Mouse (Mus musculus) forebrain, embryonic 11.5 days (tissue): Measurements from ENCODE around the gene H3f3a. TPM values are rescaled to one million over a fixed set of nuclear protein-coding genes. Genes with fewer than 3 reads are reported as not detected.
"Not testable (repeated sequence)": the region's sequence is repeated elsewhere in the genome, so short reads cannot be mapped to it uniquely, and the experiment has no call there.

ENCODE experiments used
- ATAC-seq: fragments of 200-750 bp; cut with Nextera tagmentation; replicated peaks from 2 replicates; pipeline ENCODE4 v1.8.0; 2017; ENCODE audit warnings: moderate TSS enrichment; ENCODE audit not compliant: low FRiP score
- DNase-seq: peaks from one replicate; pipeline ENCODE4 v3.0.0-alpha.2; 2017; ENCODE audit warnings: low spot score
- H3K27ac ChIP-seq: fragments of 300-500 bp; sonication (generic); 2 replicates; pipeline ENCODE4 v1.5.1; 2014; ENCODE audit warnings: low read depth, low read length
- H3K27me3 ChIP-seq: fragments of 300-500 bp; sonication (generic); 2 replicates; pipeline ENCODE4 v1.6.1; 2014; ENCODE audit warnings: mild to moderate bottlenecking, low read length, mixed read lengths; ENCODE audit not compliant: control insufficient read depth, insufficient read depth
- H3K36me3 ChIP-seq: fragments of 300-500 bp; sonication (generic); 2 replicates; pipeline ENCODE4 v1.6.1; 2014; ENCODE audit warnings: mild to moderate bottlenecking, low read length, moderate library complexity, mixed read lengths; ENCODE audit not compliant: control insufficient read depth, insufficient read depth
- H3K4me1 ChIP-seq: fragments of 300-500 bp; sonication (generic); replicated peaks from 2 replicates; pipeline ENCODE4 v1.6.1; 2014; ENCODE audit warnings: low read length, mixed read lengths; ENCODE audit not compliant: control insufficient read depth, insufficient read depth
- H3K4me2 ChIP-seq: fragments of 300-500 bp; sonication (generic); 2 replicates; pipeline ENCODE4 v1.6.1; 2014; ENCODE audit warnings: low read depth, mild to moderate bottlenecking, low read length, moderate library complexity, mixed read lengths; ENCODE audit not compliant: severe bottlenecking
- H3K4me3 ChIP-seq: fragments of 300-500 bp; sonication (generic); 2 replicates; pipeline ENCODE4 v1.5.1; 2014; ENCODE audit warnings: low read depth, low read length
- H3K9ac ChIP-seq: fragments of 300-500 bp; sonication (generic); 2 replicates; pipeline ENCODE4 v1.6.1; 2014; ENCODE audit warnings: low read length
- H3K9me3 ChIP-seq: fragments of 300-500 bp; sonication (generic); 2 replicates; pipeline ENCODE4 v1.6.1; 2016; ENCODE audit warnings: low read length, mixed read lengths; ENCODE audit not compliant: control insufficient read depth
- WGBS: fragments of 180-500 bp; shearing (Covaris S2); extraction: QIAGEN DNeasy Blood & Tissue Kit; methylation state at CpG from one replicate; pipeline ENCODE4 v1.1.7; 2014; 5-methylcytosine and 5-hydroxymethylcytosine counted together
- polyA plus RNA-seq: library from polyadenylated mRNA; unstranded; fragments of >200 nt; fragmentation: Nextera tagmentation; extraction: Ambion mirVana; gene quantifications from 2 replicates; pipeline ENCODE4 v1.2.1, GENCODE M21; 2014

H3f3a gene
- polyA plus RNA-seq, 1 experiment from 2014 or later = 3,206 TPM

GRCm38 (mm10) chr1:180841561-180842300 is 28.0 kb upstream of the H3f3a start:
- no peak overlapping the region for H3K27ac ChIP-seq
- ATAC-seq (no peak), DNase-seq (no peak)
- WGBS = 84% methylated on average over 8 of the region's 8 CpGs
- no peak overlapping the region for H3K4me3 ChIP-seq
- H3K4me1 ChIP-seq = no peaks in the 10 kb centered on the region
- H3K9me3 ChIP-seq = no peaks in the 10 kb centered on the region
- H3K4me2 ChIP-seq = no peak overlapping the region
- H3K27me3 ChIP-seq = no peaks in the 10 kb centered on the region
- no peaks in the 10 kb centered on the region for H3K36me3 ChIP-seq
- H3K9ac ChIP-seq = no peak overlapping the region

DNA sequence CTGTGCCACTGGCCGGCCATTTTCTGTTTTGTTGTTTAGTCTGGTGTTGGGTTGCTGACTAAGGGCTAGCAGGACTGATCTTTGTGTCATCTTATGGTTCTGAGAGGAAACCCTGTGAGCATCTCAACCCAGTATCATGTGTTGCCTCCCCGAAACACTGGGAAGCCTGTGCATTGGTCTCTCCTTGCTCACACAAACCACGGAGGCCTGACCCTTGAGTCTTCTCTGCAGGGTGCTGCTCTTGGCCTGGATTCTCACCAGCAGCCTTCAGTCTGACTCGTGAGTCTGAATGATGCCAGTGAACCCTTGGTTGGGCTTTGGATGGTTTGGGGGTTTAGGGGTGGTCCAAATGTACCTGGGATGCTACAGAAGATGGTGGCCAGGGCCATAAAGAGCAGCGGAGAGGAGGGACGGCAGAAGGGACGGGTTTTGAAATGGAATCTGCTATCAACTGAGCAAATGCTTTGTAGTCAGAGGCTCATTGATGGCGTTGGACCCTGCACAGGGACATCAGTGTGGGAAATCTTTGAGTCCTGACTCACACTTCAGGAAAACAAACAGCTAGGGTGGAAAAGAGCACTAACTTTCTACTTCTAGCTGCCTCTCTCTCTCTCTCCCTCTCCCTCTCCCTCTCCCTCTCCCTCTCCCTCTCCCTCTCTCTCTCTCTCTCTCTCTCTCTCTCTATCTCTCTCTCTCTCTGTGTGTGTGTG is 25.6 kb upstream of the H3f3a start:
- H3K4me3 ChIP-seq = no peak overlapping the region
- 75% methylated on average over 8 of the region's 8 CpGs for WGBS
- H3K36me3 ChIP-seq = no peaks in the 10 kb centered on the region
- H3K27ac ChIP-seq = no peak overlapping the region
- H3K4me1 ChIP-seq = no peaks in the 10 kb centered on the region
- no peaks in the 10 kb centered on the region for H3K9me3 ChIP-seq
- DNase-seq = no peak
- H3K27me3 ChIP-seq = no peaks in the 10 kb centered on the region
- H3K9ac ChIP-seq = no peak overlapping the region
- no peak overlapping the region for H3K4me2 ChIP-seq
- no peak for ATAC-seq

DNA sequence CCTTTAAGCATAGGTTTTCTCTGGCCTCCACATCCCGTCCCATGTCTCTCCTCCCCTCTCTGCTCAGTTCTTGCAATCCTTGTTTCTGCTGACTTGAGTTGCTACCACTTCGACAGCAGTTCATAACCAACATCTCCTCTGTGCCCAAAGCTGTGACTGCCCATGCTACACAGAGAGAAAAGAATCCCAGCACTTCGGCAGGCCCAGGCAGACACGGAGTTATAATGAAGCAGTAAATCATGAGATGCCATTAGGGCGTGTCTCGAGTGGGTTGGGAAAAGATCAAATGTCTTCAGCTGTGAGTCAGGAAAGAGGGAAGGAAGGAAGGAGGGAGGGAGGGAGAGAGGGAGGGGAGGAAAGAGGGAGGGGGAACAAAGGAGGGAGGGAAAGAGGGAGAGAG is 24.3 kb upstream of the H3f3a start:
- ATAC-seq = no peak
- DNase-seq = no peak
- Histone ChIP-seq H3K4me2 (no peak overlapping the region), H3K9me3 (no peaks in the 10 kb centered on the region), H3K4me3 (no peak overlapping the region), H3K36me3 (no peaks in the 10 kb centered on the region), H3K27ac (no peak overlapping the region), H3K4me1 (no peaks in the 10 kb centered on the region), H3K27me3 (no peaks in the 10 kb centered on the region), H3K9ac (no peak overlapping the region)
- WGBS = 67% methylated on average over 6 of the region's 6 CpGs

DNA sequence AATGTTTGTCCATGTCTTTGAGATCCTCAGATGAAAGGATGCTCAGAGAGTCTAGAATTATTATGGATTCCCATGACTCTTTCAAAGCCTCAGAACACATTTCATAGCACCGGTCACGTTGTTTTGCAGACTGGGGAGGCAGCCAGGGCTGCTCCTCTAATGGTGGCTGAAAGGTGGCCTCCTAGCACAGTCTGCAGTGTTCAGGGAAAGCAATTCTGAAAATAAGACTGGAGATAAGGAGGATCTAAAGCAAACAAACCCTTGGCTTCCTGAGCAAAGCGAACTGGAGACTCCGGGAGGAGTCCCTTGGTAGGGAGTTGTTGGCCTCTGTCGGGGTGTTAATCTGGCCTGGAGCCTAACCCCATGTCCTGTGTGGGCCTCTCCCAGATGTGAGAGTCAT is 23.4 kb upstream of the H3f3a start:
- H3K27ac ChIP-seq = no peak overlapping the region
- no peaks in the 10 kb centered on the region for H3K4me1 ChIP-seq
- no peak overlapping the region for H3K9ac ChIP-seq
- no peak overlapping the region for H3K4me2 ChIP-seq
- DNase-seq = no peak
- H3K9me3 ChIP-seq = no peaks in the 10 kb centered on the region
- H3K27me3 ChIP-seq = no peaks in the 10 kb centered on the region
- H3K36me3 ChIP-seq = no peaks in the 10 kb centered on the region
- no peak overlapping the region for H3K4me3 ChIP-seq
- WGBS = 95% methylated on average over 5 of the region's 5 CpGs
- no peak for ATAC-seq

- H3K36me3 ChIP-seq, DNase-seq, H3K4me3 ChIP-seq, ATAC-seq, H3K27me3 ChIP-seq, H3K27ac ChIP-seq, H3K9ac ChIP-seq, H3K4me1 ChIP-seq, H3K9me3 ChIP-seq, H3K4me2 ChIP-seq: not testable (repeated sequence)
- WGBS = 97% methylated on average over 5 of the region's 8 CpGs
Observed at GRCm38 (mm10) chr1:180836467-180836866, 22.7 kb upstream of the H3f3a start.

DNA sequence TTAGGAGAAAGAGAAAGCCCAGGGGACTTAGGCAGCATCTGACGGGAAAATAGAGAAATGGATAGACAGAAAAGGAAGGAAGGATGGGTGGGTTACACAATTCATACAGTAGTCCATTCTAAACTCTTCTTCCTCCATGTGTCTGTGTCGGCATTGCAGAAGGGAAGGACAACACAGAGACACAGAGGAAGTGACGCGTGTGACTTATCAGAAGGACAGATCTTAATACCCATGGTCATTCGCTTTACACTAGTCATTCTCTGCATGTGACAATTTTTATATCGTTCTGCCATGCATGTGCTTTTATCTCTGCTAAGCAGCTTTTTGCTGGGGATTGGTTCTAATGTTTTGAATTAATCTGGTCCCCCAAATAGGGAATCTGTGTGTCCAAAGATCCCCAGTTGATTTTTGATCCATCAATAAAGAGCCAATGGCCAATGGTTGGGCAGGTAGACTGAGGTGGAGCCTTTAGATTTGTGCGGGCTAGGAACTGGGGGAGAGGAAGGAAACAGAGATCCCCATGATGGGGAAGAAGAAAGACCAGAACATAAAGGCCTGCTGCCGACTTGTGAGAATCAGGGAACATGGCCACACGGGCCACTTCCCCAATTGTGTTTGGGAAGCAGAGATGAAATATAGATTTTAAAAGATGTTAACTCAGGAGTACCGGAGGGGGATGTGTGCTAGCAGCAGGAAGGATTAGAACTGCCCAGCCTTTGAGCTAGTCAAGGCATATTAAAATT is 21.7 kb upstream of the H3f3a start:
- no peak overlapping the region for H3K9ac ChIP-seq
- no peak for DNase-seq
- no peak overlapping the region for H3K4me2 ChIP-seq
- H3K27ac ChIP-seq = no peak overlapping the region
- H3K27me3 ChIP-seq = no peaks in the 10 kb centered on the region
- H3K9me3 ChIP-seq = no peaks in the 10 kb centered on the region
- no peak for ATAC-seq
- no peak overlapping the region for H3K4me3 ChIP-seq
- no peaks in the 10 kb centered on the region for H3K36me3 ChIP-seq
- WGBS = 87% methylated on average over 10 of the region's 10 CpGs
- no peaks in the 10 kb centered on the region for H3K4me1 ChIP-seq

DNA sequence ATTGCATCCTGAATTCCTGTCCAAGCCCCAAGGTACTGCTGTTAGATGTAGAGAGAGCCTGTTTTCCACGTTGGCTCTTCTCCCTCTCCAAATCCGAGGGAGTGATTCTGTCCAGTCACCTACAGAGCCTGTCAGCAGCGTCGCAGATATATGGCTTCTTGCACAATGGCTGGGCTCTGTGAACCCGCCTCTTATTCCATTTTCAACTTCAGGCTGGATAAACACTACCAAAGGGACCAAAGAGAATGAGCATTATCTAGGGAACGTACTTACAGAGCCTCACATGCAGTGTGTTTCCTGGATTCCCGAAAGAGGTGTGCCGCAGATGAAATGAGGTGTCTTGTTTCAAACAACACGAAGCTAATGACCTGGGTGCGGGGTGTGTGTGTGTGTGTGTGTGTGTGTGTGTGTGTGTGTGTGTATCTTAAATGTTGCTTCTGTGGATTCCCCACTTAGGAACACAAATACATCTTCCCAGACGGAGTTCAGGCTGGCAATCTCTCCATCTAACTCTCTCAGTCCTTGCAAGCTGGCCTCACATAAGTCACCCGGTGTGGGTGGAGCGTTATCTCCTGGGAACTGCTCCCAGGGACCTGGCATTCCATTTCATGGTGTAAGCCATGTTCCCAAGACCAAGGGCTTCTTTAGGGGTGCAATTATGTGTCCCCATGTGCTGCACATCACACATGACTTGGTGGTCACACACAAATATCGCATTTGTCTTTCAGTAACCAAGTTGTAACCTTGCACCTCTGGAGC is 17.0 kb upstream of the H3f3a start:
- Histone ChIP-seq H3K27ac (no peak overlapping the region), H3K4me3 (no peak overlapping the region), H3K4me2 (no peak overlapping the region), H3K36me3 (no peaks in the 10 kb centered on the region), H3K9ac (no peak overlapping the region), H3K4me1 (no peaks in the 10 kb centered on the region), H3K9me3 (no peaks in the 10 kb centered on the region), H3K27me3 (no peaks in the 10 kb centered on the region)
- 72% methylated on average over 14 of the region's 14 CpGs for WGBS
- no peak for ATAC-seq
- DNase-seq = no peak

DNA sequence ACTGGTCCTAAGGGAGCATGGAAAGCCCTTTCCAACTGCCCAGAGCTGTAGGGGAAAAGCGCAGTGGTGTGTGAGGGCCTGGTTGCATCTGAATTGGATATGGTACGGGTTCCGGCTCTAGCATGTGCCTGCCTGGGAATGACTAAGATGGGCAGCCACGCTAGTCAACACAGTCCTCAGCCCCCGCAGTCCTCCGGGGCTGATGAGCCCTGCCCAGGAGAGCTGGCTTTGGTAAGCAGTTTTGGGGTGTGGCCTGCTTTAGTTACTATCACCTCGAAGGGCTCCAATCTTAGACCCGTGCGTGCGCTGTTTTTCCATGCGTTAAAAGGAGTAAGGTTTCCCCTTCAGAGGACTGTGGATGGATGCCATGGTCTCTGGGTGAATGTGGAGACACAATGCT is 16.4 kb upstream of the H3f3a start:
- no peak overlapping the region for H3K4me3 ChIP-seq

More for the DNA sequence above, 16.4 kb upstream of the H3f3a start:
- Histone ChIP-seq H3K27me3 (no peaks in the 10 kb centered on the region), H3K36me3 (no peaks in the 10 kb centered on the region), H3K4me1 (no peaks in the 10 kb centered on the region), H3K9me3 (no peaks in the 10 kb centered on the region), H3K9ac (no peak overlapping the region), H3K4me2 (no peak overlapping the region), H3K27ac (no peak overlapping the region)
- ATAC-seq (no peak), DNase-seq (no peak)
- WGBS = 93% methylated on average over 11 of the region's 11 CpGs
